Mouse (Mus musculus) cerebellum, postnatal 10 days (tissue): ENCODE data around the gene Ell.
"Not testable (repeated sequence)": the region's sequence is repeated elsewhere in the genome, so short reads cannot be mapped to it uniquely, and the experiment has no call there.

Experiments used
- DNase-seq, 2 experiments: peaks; one replicate each; pipeline ENCODE4 v3.0.0; 2021; ENCODE audit warnings: mixed read lengths in 2 of 2

Gene Ell

DNA sequence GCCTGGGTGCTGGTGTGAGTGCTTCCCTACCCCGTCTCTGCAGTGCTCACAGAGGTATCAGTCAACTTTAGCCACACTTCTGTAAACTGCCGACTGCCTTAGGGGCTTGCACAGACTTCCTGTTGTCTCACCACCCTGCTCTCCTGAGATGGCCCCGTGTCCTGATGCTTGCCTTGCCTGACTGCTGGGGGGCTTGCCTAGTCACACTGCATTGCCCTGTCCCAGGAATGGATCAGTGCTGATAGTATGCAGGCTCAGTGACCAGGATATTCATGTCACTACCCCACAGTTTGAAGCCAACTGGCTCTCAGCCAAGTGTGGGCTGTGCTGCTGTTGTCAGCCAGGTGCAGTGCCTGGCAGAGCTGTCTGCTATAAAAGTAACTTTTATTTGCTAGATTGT lies 26.3 kb downstream of the Ell start:
- peak in 1 of 2 experiments; percentile 47 for DNase-seq

DNA sequence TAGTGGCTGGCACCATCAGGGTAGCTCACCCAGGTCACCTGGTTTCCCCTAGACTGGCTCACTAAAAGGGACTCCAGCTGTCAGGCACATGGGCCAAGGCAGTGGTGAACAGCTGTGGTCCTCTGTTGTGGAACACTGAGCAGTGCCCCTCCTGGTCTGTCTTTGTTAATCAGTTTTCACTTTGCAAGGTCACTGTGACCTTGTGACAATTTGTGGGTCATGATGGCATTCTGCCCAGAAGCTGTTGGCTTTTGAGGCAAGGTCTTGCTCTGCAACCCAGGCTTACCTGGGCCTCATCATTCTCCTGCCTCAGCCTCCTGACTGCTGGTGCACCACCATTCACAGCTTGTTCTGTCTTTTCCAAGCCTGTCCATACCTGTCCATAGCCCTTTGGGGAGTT lies 31.1 kb downstream of the Ell start:
- peak in 1 of 2 experiments; percentile 25 for DNase-seq

DNA sequence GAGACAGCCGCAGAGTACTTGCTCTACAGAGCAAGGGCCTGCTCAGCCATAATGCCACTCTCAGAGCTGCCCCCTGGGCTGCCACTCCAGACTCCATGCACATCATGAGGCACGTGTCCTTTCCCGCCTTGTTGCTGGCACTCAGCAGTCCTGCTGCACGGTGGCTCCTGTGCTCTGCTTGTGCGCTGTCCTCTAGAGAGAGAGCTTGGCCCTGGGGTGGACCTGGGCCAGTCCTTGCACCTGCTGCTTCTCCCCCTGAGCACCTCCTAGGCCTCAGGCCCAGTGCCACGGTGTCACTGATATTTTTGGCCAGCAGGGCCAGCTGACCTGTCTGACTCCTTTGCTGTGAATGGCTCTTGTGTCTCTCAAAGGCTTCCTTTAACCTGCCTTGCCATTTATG lies 31.7 kb downstream of the Ell start:
- peak in 1 of 2 experiments; percentile 38 for DNase-seq

DNA sequence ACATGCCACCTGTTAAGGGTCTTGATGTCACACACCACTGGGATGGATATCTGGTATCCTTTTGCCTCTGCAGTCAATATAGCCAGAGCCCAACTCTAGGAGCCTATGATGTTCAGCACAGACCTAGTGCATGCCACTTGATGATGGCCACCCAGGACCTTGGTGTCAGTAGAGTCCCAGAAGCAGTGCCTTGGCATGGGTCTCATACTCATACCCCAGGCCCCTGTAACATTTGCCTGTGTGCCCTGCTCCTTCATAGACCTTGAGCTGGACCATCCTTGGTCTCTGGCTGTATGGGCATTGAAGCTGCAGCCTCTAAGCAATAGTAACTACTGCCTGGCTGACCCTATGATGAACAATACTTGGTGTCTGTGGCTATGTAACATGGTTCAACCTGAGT lies 35.0 kb downstream of the Ell start:
- no peak for DNase-seq

DNA sequence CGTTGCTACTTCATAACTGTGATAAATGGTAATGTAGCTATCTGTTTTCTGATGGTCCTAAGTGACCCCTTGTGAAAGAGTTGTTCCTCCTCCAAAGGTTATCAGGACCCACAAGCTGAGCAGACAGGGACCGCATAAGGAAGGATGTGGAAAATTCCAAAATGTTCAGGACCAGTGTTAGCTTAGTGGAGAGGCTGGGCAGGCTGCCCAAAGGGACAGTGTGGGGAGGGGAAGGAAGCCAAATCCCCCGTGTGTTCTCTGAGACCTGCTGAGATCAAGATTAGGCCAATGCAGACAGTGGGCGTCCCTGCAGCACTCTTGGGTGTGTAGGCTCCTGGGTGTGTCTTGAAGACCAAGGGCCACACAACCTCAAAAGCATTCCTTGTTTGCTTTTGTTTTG lies 35.7 kb downstream of the Ell start:
- DNase-seq: peak; percentile 50 to 64

DNA sequence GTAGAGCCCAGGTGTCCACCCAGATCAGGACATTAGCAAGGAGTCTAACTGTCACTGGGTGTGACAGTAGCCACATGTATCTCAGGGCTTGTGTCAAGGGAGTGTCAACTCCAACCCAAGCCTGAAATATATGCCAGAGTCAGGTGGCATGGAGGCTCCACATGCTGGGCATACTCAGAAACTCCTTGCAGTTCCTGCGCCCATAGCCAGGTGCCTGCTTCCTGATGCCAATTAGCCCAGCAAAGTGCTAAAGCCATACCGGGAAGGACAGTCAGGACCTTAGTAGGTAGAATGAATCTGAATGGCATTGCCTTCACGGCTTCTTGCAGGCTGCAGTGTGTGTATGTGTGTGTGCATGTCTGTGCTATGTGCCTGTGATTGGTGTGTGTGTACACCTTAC lies 38.0 kb downstream of the Ell start:
- no peak for DNase-seq

DNA sequence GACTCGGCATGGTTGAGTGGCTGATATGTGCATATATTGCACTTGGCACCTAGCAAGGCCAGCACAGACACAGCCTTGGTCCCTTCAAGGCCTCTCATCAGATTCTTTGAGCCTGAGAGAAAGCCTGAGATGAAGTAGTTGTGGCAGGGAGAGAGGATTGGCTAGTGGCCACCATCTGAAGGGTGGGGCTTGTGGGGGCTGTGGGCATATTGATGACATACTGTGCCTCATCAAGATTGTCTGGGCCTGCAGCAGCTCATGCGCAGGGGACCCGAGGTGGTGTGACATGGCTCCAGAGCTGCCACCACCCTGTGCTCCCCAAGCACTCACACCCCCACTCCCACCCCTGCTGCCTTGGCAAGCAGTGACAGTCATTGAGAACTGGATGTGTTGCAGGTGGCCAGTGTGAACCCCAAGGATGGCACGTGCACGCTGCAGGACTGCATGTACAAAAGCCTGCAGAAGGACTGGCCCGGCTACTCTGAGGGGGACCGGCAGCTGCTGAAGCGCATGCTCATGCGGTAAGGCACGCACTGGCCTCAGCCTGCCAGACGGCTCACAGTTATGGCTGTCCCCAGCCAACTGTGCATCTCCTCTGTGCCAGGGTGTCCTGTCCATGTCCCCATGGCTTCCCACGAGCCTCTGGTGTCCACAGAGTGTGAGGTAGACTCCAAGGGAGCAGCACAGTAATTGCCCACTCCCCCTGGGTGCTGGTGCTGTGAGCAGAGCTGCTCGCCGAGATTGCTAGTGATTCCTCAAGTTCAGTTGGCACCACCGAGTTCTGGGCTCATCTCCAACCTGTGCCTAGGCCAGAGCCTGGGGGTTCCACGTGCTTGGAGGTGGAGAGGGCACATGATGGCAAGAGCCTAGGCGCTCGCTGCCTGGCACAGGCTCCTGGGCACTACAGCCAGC lies 44.5 kb downstream of the Ell start:
- peak; percentile 90 to 94 for DNase-seq

DNA sequence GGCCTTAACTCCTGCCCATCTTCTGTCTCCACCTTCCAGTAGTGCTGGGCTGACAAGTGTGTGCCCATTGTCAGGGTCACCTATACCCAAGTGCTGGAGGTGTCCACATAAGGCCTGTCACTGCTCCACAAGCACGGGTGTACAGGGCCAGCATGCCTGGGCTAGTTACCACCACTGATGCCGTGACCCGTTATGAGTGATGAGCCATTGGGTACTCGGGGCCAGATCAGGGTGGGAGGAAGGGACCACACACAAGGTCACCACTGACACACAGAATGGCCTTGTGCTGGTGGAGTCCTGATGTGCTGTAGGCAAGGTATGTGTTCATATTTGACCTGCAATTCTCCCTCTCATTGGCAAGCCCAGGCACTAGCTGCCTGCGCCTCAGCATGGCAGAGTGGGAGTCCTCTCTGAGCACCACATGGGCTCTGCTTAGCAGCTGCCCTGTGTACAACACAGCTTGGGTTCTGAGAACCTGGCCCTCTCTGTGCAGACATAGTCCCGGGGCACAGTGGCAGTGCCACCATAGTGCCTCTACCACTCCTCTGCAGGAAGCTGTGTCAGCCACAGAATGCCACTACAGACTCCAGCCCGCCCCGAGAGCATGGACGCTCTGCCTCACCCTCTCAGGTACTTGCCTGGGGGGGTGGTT lies 45.5 kb downstream of the Ell start:
- no peak for DNase-seq

DNA sequence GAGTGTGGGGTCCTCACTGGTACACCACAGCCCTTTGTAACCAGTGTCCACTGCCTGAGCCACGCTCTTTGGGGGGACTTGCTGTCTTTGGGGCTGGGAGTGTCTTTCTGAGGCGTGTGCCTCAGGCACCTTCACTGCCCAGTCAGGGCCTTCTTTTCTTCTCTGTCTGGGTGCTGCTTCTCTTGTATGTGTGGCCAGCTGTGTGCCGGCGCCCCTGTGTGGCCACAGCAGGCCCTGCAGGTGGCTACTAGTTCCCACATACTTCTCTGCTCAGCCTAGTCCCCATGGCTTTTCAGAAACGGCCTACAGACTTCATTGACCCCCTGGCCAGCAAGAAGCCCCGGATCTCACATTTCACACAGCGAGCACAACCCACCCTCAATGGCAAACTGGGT lies 46.0 kb downstream of the Ell start:
- peak; percentile 63 to 65 for DNase-seq

DNA sequence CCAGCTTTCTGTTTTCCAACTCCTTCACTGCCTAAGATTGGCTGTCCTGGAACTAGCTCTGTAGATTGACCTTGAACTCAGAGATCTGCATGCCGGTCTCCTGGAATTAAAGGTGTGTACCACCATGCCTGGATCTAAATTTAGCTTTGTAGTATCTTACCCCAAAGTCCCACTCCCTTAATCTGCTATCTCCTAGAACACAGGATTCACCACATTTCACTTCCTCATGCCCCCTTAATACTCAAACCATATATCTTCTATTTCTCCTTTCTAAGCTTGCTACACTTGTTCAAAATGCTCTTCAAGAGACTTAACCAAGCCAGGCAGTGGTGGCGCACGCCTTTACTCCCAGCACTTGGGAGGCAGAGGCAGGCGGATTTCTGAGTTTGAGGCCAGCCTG lies 48.7 kb downstream of the Ell start:
- not testable (repeated sequence) for DNase-seq

DNA sequence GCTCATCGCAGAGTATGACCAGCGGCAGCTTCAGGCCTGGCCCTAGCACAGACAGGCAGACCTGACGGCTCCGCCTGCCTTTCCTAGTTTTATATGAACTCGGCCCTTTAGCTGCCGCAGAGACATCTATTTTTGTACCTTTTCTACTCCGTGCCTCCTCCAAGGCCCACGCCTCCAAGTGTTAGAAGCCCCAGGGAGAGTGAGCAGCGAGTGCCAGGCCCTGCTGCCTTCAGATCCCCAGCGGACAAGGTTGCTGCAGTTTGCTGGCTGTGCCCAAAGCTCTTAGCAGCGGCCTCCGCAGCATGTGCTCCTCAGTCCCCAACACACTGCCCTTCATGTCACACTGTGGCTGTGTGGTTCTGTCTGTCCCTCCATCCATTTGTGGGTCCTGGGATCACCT lies 52.3 kb downstream of the Ell start:
- no peak for DNase-seq

DNA sequence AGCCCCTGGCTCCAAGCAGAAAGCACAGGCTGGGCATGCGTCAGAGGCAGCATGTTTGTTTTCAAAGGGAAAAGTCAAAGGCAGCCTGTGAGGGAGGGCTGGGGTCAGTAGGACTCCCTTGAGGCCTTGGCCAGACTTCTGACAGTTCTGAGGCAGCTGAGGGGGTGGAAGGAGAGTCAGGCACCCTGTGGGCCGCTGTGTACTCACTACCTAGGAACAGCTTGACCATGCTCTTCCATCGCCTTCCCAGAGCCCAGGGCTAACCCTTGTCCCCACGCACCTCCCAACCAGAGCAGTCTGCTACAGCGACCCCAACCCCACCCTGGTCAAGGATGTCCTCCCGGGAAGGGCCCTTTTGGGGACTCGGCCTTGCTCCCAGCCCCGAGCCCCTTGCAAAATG lies 53.9 kb downstream of the Ell start:
- DNase-seq: no peak

DNA sequence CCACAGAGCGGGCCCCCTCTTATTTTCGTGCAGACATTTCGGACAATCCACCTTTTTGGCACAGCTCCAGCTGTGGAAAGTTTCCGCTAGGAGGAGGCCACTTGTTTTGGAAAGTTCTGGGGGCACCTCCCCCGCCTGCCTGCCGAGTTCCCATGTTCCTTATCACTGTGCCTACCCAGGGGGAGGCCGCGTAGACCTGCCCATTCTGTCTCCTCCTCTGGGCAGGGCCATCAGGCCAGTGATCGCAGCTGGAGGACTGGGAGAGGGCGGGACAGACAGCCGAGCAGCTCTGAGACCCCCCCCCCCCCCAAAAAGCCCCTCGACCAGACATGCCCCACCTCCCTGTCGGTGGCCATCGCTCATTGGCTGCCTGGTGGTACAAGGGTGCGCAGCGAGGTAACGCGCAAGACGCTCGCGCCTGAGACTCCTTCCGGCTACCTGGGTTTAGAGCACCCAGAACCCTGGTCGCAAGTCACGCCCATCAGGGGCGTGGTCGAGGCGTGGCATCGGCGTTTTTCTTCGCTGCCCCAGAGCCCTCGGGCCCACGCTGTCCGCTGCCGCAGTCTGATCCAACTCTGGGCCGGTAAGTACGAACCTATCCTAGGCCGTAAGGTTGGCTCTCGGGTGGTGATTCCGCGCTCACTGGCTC lies 54.8 kb downstream of the Ell start, which contains the start of gene Isyna1:
Gene Isyna1, plus strand, starts transcription at position 413 of the 649 bp plus-strand sequence.
- peak; percentile 81 to 86 for DNase-seq

DNA sequence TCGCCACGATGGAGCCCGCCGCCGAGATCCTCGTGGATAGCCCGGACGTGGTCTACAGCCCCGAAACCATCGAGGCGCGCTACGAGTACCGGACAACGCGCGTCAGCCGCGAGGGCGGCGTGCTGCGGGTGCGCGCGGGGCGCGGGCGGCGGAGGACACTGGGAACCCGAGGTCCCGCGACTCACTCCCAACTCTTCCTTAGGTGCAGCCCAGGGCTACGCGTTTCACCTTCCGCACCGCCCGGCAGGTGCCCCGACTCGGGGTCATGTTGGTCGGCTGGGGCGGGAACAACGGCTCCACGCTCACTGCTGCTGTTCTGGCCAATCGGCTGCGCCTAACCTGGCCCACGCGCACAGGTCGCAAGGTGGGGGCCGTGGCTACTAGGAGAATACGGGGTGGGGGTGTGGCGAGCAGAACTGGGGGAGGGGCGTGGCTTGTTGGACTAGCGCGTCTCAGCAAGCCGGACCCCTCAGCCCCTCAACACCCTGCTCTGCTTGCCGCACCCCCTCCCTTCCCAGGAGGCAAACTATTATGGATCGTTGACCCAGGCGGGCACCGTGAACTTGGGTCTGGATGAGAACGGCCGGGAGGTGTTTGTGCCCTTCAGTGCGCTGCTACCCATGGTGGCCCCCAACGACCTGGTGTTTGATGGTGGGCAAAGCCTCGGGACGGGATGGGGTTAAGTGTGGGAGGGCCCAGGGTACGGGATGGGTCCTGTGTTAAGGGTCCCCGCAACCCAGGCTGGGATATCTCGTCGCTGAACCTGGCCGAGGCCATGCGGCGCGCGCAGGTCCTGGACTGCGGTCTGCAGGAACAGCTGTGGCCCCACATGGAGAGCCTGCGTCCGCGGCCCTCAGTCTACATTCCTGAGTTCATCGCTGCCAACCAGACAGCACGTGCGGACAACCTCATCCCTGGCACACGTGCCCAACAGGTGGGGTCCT lies 55.6 kb downstream of the Ell start:
- peak; percentile 74 to 76 for DNase-seq

DNA sequence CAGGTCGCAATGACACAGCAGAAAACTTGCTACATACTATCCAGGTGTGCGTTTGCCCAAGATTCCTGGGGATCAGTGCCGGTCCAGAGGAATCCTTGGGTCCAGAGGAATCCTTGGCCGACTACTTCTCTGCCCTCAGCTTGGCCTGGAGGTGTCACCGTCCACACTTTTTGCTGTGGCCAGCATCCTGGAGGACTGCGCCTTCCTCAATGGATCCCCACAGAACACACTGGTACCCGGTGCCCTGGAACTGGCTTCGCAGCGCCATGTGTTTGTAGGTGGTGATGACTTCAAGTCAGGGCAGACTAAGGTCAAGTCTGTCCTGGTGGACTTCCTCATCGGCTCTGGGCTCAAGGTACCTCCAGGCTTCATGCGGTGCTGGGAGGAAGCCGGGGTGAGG lies 56.6 kb downstream of the Ell start:
- DNase-seq: no peak

DNA sequence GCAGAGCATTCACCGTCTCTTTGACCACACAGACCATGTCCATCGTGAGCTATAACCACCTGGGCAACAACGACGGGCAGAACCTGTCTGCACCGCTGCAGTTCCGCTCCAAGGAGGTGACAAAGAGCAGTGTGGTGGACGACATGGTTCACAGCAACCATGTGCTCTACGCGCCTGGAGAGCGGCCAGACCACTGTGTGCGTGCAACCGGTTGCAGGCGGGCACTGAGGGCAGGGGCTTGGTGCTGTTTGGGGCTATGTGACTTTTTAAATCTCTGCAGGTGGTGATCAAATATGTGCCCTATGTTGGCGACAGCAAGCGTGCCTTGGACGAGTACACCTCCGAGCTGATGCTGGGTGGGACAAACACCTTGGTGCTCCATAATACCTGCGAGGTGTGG lies 57.0 kb downstream of the Ell start:
- DNase-seq: peak in 1 of 2 experiments; percentile 58

DNA sequence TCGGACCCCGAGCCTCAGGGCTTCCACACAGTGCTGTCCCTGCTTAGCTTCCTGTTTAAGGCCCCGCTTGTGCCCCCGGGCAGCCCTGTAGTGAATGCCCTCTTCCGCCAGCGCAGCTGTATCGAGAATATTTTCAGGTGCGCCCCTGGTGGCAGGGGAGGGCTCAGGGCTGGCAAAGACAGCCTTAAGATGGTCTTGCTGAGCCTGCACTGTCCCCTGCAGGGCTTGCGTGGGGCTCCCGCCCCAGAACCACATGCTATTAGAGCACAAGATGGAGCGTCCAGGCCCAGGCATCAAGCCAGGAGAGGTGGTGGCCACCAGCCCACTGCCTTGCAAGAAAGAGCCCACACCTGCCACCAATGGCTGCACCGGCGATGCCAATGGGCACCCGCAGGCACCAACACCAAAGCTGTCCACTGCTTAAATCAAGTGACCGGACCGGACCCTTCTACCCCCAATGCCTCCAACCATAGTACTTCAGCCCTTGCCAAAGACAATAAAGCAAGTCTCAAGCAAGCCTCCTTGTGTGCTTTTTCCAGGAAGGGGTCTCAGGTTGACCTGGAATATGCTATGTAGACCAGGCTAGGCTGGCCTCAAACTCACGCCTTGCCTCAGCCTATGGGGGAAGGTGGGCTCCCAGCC lies 57.6 kb downstream of the Ell start:
- DNase-seq: peak; percentile 85 to 88

DNA sequence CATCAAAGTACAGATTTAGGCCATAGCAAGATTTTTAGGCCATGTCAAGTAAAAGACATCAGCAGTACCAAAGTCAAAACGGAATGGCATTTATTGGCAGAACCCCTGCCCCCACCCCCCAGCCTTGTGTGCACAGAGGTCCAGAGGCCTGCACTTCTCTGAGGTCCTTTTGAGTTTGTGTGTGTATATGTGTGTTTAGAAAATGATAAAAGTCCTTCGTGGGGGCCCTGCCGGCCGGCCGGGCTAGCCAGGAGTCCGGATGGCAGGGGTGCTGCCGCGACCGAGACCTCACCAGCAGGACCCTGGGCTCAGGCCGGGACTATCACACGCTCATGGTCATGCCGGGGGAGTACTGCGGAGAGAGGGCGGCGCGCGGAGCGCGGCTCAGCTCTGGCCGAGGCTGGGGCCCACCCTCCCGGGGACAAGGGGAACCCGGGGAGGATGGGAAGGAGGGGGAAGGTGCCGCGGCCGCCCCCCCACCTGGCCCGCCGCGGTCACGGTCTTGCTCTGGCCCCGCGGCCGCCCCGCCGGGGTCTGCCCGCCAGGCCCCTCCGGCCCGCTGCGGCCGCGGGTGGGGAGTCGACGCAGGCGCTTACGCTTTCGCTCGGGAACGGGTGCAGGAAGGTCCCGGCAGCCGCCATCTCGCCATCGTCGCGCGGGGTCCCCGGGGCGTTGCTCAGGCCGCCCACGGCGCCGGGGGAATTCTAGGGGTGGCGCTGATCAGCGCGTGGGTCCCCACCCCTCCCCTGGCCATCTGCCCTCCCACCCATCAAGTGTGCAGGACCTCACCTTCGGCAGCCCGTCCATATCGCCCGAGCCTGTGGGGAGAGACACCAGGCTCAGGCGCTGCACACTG lies 58.4 kb downstream of the Ell start:
- peak in 1 of 2 experiments; percentile 47 for DNase-seq

DNA sequence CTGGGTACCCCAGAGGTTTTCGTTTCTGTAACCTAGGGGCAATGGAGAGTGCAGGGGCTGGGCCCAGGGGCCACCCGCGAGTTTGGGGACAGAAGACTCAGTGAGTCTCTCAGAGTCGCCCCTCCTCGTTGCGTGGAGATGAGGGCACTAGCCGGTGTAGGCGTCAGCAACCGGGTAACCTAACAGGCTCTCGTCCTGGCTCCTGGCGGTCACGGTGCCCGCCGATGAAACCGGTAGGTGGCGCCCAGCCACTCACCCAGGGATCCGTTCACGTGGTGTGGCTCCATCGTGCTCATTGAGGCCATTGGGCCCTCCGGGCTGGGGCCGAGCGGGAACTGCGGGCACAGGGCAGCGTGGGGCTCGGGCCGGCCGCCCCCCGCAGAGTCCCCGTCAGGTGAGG lies 59.0 kb downstream of the Ell start:
- DNase-seq: peak; percentile 89

DNA sequence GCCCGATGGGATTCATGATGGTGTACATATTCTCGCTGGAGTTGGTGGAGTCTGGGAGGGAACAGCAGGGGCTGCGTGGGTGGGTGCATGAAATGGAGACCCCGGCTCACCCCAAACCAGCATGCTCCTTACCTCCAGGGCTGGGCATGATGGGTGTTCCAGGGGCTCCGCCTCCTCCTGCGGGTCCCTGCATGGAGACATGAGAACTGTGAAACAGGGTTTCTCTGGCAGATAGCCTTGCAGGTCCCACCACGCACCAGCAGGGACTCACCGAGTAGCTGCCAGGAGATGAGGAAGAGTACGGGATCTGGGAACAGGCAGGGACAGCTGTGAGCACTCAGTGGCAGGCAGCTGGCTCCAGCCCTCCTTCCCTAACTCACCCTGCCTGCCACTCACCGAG lies 59.5 kb downstream of the Ell start:
- no peak for DNase-seq
